Mouse (Mus musculus) erythroblast, embryonic 14.5 days (primary cell): ENCODE data around the gene Npy4r.

Experiments
- GATA1 ChIP-seq: IDR thresholded peaks from 2 replicates; pipeline ENCODE4 v1.6.1; 2012; ENCODE audit warnings: low read length, inconsistent platforms, mixed read lengths
- TAL1 ChIP-seq: IDR thresholded peaks from 3 replicates; pipeline ENCODE4 v1.6.1; 2012; ENCODE audit warnings: low read length, inconsistent platforms, mixed read lengths

- TF ChIP-seq TAL1 (no peak), GATA1 (no peak)
Observed at GRCm38 (mm10) chr14:34120923-34121351, 31.4 kb downstream of the Npy4r start.
